Mouse (Mus musculus): Measurements from ENCODE around the gene Smg6. TPM values are rescaled to one million over a fixed set of nuclear protein-coding genes. Genes with fewer than 3 reads are reported as not detected.
A peak's percentile ranks its signal among the peaks of the same experiment; 100 is the strongest.

Smg6 gene
- polyA plus RNA-seq, 1 experiment from 2014 or later, result 20.7 TPM

- Histone ChIP-seq H3K27me3 (ENCODE audit: control insufficient read depth, insufficient read depth, low read length) (no peaks in the 10 kb centered on the region), H3K9ac (ENCODE audit: low read depth, low read length) (peak overlapping the region; percentile 53; the same call in 1 of the 2 replicates), H3K4me3 (ENCODE audit: low read depth, low read length) (peak overlapping the region; percentile 27), H3K36me3 (ENCODE audit: control insufficient read depth, insufficient read depth, low read length) (no peaks in the 10 kb centered on the region), H3K4me1 (replicated peaks; ENCODE audit: control insufficient read depth, insufficient read depth, low read length) (peaks cover 3% of the 10 kb centered on the region; the same call in 1 of the 2 replicates), H3K9me3 (ENCODE audit: control insufficient read depth, low read length) (no peaks in the 10 kb centered on the region), H3K4me2 (replicated peaks; ENCODE audit: low read depth, low read length) (peak overlapping the region; percentile 52), H3K27ac (ENCODE audit: low read depth, low read length) (peak overlapping the region; percentile 62; the same call in 1 of the 2 replicates)
- WGBS, result 4% methylated on average over 33 of the region's 35 CpGs
- DNase-seq (ENCODE audit: low spot score), result peak; percentile 76
- ATAC-seq (ENCODE audit: low FRiP score), result peak; percentile 70
Measured at GRCm38 (mm10) chr11:75213372-75214080, 287.9 kb downstream of the Smg6 start.

MicroRNAs encoded within 50 kb of the gene (microRNA counts, 519-probe panel; counts per million panel counts)
- microRNA mmu-miR-132 (3,299 counts per million, percentile 19 among the panel's probes with 10 or more counts), microRNA mmu-miR-212 (not detected)

Other genes starting within 250 kb of the Smg6 start
- 106 and 118 TPM in 2 replicates for gene Pafah1b1, start 201.2 kb upstream of the Smg6 start, polyA plus RNA-seq (2014; fragmentation: Nextera tagmentation; extraction: Ambion mirVana)
- 45.0 and 46.8 TPM in 2 replicates for gene Mettl16, start 155.0 kb upstream of the Smg6 start, polyA plus RNA-seq (2014; fragmentation: Nextera tagmentation; extraction: Ambion mirVana)
- gene Mnt, start 94.9 kb upstream of the Smg6 start, polyA plus RNA-seq (2014; fragmentation: Nextera tagmentation; extraction: Ambion mirVana), result 4.8 and 5.0 TPM in 2 replicates
- gene Sgsm2, start 28.8 kb upstream of the Smg6 start, polyA plus RNA-seq (2014; fragmentation: Nextera tagmentation; extraction: Ambion mirVana), result 6.3 and 6.8 TPM in 2 replicates
- gene Tsr1, start 27.8 kb upstream of the Smg6 start, polyA plus RNA-seq (2014; fragmentation: Nextera tagmentation; extraction: Ambion mirVana), result 43.1 and 45.5 TPM in 2 replicates
- 27.8 and 29.5 TPM in 2 replicates for gene Srr, start 125 bp downstream of the Smg6 start, polyA plus RNA-seq (2014; fragmentation: Nextera tagmentation; extraction: Ambion mirVana)
- gene Hic1, start 243.7 kb downstream of the Smg6 start, polyA plus RNA-seq (2014; fragmentation: Nextera tagmentation; extraction: Ambion mirVana), result 0.90 and 1.5 TPM in 2 replicates

All from hindbrain, embryonic 11.5 days (tissue).